Mouse (Mus musculus) cerebellum, adult 2 months (tissue): ENCODE data around the gene Mgmt.

ENCODE experiments used
- CTCF ChIP-seq: fragments of 200-500 bp; IDR thresholded peaks from 2 replicates; pipeline ENCODE4 v1.5.1; 2011; ENCODE audit warnings: low read depth, mild to moderate bottlenecking, control low read depth, low read length, moderate library complexity, borderline replicate concordance; ENCODE audit not compliant: insufficient read depth
- POLR2A ChIP-seq: fragments of 200-500 bp; IDR thresholded peaks from 2 replicates; pipeline ENCODE4 v1.6.1; 2011; ENCODE audit warnings: low read length, control low read depth, borderline replicate concordance; ENCODE audit not compliant: insufficient read depth

- TF ChIP-seq CTCF = no peak
- no peak for TF ChIP-seq POLR2A
These were observed 176.9 kb downstream of the Mgmt start for GRCm38 (mm10) chr7:137071346-137071745.
